Mouse (Mus musculus): ENCODE results near the gene 4931428F04Rik.
"Not testable (repeated sequence)": the region's sequence is repeated elsewhere in the genome, so short reads cannot be mapped to it uniquely, and the experiment has no call there.

4931428F04Rik gene

DNA sequence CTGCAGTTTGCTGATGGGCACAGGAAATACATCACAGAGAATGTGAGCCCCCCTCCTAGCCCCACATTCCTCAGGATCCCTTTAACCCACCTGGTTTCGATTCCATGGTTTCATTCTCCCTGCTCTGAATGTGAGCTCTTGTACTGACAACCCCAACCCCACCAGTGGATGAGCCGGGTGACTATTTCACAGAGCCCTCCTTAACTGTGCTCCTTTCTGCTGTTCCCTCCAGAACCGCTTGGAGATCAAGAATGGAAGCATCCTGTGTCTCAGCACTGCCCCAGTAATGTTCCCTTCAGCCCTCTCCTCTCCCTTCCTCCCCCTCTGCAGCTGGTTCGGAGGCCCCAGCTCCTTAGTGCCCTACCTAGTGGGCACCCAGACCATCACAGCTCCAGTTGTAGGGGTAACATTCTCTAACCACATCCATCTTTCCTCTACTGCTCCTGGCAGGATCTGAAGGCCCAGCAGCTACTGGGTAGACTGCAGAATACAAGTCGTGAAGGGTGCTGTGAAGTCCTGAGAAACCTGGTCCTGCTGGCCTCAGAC is 16.6 kb upstream of the 4931428F04Rik start:
- peak; percentile 68 for DNase-seq

DNA sequence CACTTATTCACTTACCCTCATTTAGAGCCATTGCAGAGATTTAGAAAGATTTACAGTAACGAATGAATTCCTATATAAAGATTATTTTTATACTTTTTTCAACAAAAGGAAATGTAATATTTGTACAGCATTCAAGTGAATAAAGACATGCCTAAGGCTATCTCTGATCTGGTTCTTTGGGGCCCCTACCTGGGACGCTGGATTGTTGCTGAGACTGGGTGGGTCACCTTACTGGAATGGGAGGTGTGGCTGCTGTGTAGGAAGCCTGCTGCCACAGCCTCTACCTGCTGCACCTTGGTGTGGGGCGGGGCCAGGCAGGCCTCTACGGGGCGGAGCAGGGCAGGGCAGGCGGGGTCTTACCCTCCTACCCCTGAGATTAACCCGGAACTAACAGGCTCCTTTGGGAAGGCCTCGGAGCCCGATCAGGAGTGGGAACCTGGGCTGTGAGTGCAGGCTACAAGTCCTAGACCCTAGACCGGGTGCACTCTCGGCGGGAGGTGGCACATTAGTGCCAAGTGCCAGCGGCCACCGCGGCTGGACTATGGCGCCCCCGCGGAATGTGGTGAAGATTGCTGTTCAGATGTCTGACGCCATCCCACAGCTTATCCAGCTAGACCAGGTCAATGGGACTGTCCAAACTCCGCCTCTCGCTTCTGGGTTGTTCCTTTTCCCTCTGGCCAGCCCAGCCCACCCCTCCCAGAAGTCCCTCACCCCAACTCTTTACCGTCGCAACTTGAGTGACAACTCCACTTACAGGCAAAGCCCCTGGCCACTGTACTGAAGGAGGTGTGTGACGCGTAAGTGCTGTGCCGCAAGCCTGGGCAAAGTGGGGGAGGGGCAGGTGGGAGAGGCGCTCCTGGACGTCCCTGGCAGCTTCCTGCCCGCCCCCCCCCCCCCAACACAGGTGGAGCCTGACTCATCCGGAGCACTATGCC is 15.8 kb upstream of the 4931428F04Rik start, which contains the start of gene Elmo3:
Elmo3 (plus strand) TSS at position 391 of the 935 bp plus-strand sequence.
- peak; percentile 87 for DNase-seq

- DNase-seq = peak; percentile 50
These were observed 14.9 kb upstream of the 4931428F04Rik start for GRCm38 (mm10) chr8:105304325-105305210.

DNA sequence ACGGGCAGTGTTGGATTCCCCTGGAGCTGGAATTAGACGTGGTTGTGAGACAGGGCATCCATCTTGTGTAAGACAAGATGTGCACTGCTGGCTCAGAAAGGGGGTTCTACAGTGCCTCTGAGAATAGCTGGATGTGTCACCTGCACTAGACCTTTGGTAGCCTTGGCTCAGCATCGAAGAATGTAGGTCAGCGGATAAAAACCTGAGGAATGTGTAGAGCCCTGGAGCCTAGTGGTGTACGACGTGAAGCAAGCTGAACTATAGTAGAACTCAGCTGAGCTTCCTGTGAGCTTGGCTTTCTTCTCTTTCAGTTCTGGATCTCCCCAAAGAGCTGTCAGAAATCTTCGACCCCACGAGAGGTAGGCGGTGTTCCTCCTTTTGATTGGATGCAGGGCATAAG is 14.2 kb upstream of the 4931428F04Rik start:
- no peak for DNase-seq

DNA sequence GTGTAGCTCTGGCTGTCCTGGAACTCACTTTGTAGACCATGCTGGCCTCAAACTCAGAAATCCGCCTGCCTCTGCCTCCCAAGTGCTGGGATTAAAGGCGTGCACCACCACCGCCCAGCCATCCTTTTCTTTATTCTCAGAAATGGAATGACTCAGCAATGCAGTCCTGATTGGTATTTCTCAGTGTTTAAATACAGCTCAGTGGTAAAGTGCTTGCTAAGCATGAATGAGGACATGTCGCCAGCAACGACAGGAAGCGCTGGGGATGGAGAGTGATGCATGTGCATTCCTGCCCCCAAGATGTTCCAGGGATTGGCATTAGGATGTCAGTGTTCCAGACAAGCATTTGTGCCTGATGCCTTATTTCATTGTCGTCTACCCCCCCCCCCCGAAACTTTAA is 13.7 kb upstream of the 4931428F04Rik start:
- DNase-seq = no peak

DNA sequence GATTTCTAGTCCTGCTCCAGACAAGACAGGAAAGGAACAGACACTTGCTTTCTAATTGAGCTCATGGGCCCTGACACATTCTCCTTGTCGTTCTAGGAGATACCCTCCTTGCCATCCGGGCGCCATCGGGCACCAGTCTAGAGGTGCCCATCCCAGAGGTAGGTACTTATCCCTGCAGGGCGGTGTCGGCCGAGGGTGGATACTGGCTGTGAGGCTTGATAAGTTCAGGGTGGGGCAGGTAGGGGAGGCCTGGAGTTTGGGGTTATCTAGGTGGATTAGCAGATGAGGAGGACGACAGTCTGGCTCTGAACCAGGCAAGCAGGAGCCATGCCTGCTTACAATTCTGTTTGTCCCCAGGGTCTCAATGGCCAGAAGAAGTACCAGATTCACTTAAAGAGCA is 10.3 kb upstream of the 4931428F04Rik start:
- no peak for DNase-seq

DNA sequence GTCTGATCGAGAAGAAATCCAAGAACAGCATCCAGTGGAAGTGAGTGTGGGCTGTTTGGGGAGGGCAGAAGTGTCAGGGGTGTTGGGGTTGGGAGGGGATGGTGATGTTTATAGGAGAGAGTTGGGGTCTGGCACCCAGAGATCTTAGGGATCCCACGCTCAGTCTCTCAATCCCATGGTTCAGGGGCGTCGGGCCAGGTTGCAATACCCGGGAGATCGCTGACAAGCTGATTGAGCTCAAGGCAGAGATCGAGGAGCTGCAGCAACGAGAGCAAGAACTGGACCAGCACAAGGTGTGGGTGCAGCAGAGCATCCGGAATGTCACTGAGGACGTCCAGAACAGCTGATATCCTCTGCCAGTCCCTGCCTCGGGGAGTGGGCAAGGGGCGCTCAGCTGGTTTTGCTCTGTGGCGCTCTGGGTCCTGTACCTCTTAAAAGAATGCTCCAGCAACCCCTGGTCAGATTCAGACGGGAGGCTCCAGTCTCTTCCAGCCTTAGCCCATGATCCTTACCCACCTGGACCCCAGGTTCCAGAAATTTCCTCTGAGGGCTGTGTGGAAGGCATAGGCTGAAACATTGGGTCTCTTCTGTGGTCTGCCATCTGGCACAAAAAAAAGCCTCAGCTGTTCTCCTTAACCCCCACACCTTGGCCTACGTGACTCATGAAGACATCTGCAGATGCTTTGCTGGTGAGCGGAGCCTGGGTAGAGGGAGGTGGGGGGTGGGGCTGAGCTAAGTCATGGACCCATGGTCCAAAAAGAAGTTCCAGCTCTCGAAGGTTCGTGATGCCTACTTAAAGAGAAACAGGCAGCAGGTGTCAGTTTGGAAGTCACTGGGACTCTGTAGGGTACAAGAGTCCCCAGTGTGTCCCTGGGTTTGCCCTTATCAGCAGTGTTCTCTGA is 8.9 kb upstream of the 4931428F04Rik start:
- DNase-seq = no peak

DNA sequence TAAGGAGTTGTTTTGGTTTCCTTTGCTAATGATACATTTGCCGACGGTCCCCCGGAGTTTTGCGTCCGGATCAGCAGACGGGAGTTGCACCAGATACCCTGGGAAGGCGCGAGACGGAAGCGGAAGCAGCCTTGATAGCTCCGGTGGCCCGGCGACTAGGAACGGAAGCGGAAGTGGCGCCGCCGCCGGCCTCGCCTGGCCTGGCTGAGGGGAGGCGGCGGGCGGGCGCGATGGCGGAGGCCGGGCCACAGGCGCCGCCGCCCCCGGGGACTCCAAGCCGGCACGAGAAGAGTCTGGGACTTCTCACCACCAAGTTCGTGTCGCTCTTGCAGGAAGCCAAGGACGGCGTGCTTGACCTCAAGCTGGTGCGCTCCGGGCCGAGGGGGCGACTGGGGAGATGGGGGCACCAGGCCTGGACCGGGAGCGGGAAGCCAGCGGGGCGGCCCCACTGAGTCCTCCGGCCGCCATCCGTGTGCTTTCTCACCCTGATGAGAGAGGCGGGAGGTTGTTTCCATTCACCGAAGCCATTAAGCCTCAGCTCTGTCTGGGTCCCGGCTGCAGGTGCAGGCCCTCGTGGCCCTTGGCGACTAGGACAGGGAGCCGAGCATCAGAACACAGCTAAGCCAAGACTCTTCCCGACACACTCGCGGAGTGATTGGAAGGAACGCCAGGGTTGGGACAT is 8.0 kb upstream of the 4931428F04Rik start, which contains the start of gene E2f4:
E2f4 (plus strand) TSS at position 153 of the 682 bp plus-strand sequence.
- DNase-seq = peak; percentile 87

GRCm38 (mm10) chr8:105295895-105296573 is 6.4 kb upstream of the 4931428F04Rik start, which contains the start of gene Exoc3l:
Gene Exoc3l, minus strand, starts transcription at chr8:105296101.
- no peak for DNase-seq

DNA sequence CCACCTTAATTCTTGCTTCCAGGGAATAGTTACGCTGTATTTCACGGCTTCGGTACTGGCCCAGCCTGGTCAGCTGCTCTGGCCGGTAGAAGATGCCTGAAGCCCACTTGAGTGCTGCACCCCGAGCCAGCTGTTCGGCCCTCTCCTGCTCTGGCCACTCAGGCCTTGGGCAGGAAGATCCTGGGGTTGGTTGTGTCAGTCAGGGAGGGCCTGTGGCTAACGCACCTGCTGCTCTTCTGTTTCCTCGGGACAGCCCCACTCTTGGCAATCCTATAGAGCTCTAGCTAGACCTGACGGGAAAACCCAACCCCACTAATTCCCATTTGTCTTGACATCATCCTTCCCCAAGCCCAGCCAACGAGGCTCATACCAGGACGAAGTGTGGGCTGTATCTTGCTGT is 5.6 kb upstream of the 4931428F04Rik start:
- no peak for DNase-seq

DNA sequence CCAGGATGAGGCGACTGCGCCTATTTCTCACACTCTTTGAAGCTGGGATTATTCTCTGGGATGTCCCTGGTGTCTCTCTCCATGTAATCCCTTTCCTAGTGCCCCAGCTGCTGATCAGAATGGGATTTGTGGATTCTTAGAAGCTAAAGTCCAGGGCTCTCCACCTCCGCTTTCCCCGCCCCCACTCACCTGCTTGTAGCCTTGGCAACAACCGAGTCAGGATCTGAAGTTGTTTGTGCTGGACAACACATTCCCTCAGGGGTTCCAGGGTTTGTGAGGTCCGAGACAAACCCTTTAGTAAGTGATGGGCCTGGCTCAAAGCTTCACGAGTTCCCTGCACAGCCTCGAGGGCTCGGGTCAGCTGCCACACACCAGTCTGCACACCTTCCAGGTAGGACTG is 5.1 kb upstream of the 4931428F04Rik start:
- no peak for DNase-seq

DNA sequence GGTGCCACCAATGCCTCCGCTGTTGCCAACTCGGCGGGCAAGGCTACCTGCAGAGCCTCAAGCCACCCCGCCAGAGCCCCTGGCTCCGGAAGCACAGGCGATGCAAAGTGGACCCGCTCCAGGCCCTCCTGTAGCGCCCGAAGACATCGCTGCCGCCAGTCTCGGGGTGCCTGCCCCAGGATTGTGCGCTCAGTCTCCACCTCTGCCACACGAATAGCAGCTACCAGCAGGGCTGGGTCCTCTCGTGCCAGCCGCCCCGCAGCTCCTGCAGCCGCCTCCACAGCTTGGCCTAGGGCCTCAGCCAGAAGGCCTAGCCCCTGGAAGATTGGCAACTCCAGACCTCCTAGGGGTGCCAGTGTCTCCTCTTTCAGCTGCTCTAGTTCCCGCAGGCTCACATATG is 3.7 kb upstream of the 4931428F04Rik start:
- peak; percentile 88 for DNase-seq

GRCm38 (mm10) chr8:105292471-105292870 is 2.8 kb upstream of the 4931428F04Rik start:
- no peak for DNase-seq

GRCm38 (mm10) chr8:105291802-105292201 is 2.1 kb upstream of the 4931428F04Rik start:
- DNase-seq = not testable (repeated sequence)

GRCm38 (mm10) chr8:105291364-105291763 is 1.7 kb upstream of the 4931428F04Rik start:
- DNase-seq = peak; percentile 78

DNA sequence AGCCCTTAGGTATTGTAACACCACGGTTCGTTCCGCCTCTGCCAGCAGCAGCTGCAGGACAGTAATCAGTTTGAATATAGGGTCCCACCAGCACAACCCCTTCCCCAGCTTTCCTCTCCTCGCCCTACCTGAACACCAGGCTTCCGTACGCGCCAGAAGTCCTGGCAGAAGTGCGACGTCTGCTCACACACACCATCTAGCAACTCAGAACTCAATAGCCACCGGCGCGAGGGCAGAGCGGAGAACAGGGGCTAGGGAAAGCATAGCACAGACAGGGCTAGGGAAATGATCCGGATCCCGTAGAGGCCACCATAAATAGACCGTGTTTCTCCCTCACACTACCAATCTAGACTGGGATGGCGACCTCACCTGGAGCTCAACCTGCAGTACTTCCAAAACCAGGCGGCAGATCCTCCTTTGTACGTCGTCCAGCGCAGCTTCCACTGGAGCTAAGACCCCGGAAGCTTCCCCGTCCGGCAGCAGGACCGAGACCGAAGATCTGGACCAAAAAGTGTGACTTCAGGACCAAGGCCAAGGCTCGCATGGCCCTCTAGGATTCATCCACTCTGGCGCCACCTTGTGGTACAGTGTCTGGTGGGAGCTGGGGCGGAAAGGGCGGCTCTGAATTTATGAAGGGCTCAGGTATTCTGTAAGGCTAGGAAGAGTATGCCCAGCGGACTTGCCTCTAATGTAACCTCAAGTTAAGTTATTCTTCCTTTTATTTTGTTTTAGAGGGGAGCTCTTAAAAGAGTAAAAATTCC is 1.1 kb upstream of the 4931428F04Rik start:
- peak; percentile 94 for DNase-seq

GRCm38 (mm10) chr8:105288958-105289732 is 519 bp downstream of the 4931428F04Rik start:
- peak; percentile 97 for DNase-seq

DNA sequence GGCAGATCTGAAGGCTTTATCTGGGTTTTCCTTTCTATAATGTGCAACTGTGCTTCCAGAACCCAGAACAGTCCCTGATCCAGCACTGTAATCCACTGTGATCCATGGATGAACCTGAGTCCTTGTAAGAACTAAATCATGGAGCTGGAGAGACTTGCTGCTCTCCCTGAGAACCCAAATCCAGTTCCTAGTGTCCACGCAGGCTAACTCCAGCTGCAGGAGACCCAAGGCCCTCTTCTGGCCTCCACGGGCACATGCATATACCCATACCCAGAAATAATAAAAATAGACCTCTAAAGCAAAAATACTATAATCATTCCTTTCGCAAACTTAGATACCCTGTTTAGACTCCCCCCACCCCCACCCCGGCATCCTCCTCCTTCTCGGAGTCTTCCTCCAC is 1.4 kb downstream of the 4931428F04Rik start:
- DNase-seq = no peak

DNA sequence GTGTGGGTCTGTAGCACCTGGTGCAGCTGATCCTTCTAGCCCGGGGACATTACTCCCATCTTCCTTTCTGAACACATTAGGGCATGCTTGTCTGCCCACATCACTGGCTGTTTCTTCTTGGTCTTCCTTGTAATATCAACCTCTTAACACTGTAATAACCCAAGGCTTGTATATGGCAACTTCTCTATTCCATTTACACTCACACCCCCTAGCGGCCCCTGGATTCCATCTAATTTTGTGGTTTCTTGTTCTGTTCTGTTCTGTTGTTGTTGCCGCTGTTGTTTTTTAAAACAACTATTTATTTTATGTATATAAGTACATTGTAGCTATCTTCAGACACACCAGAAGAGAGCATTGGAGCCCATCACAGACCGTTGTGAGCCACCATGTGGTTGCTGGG is 2.8 kb downstream of the 4931428F04Rik start:
- no peak for DNase-seq

All from cerebellum, adult 9-10 months (tissue).